Mouse (Mus musculus) heart, embryonic 10.5 days (tissue): ENCODE data around the gene Vmac. TPM values are rescaled to one million over a fixed set of nuclear protein-coding genes. Genes with fewer than 3 reads are reported as not detected.

Experiments used
- DNase-seq: peaks from one replicate; pipeline ENCODE4 v3.0.0-alpha.2; 2017; ENCODE audit warnings: low spot score
- H3K27ac ChIP-seq: fragments of 300-500 bp; sonication (generic); 2 replicates; pipeline ENCODE4 v1.5.1; 2016; ENCODE audit warnings: mild to moderate bottlenecking
- H3K27me3 ChIP-seq: fragments of 300-500 bp; sonication (generic); 2 replicates; pipeline ENCODE4 v1.6.1; 2016; ENCODE audit warnings: mild to moderate bottlenecking; ENCODE audit not compliant: poor library complexity, insufficient read depth, severe bottlenecking
- H3K36me3 ChIP-seq: fragments of 300-500 bp; sonication (generic); 2 replicates; pipeline ENCODE4 v1.6.1; 2016; ENCODE audit warnings: mild to moderate bottlenecking, moderate library complexity
- H3K4me1 ChIP-seq: fragments of 300-500 bp; sonication (generic); 2 replicates; pipeline ENCODE4 v1.6.1; 2016; ENCODE audit warnings: mild to moderate bottlenecking
- H3K4me3 ChIP-seq: fragments of 300-500 bp; sonication (generic); 2 replicates; pipeline ENCODE4 v1.5.1; 2016; ENCODE audit warnings: mild to moderate bottlenecking, moderate library complexity
- H3K9me3 ChIP-seq: fragments of 300-500 bp; sonication (generic); 2 replicates; pipeline ENCODE4 v1.6.1; 2016; ENCODE audit warnings: mild to moderate bottlenecking, moderate library complexity
- WGBS: fragments of 180-500 bp; shearing (Covaris S2); methylation state at CpG from one replicate; pipeline ENCODE4 v1.1.7; 2016; 5-methylcytosine and 5-hydroxymethylcytosine counted together
- polyA plus RNA-seq: library from polyadenylated mRNA; unstranded; fragments of >200 nt; fragmentation: Nextera tagmentation; extraction: Ambion mirVana; gene quantifications from 2 replicates; pipeline ENCODE4 v1.2.1, GENCODE M21; 2016

Gene Vmac
- polyA plus RNA-seq, 1 experiment from 2014 or later = 12.7 TPM

GRCm38 (mm10) chr17:56668384-56669144 is 49.3 kb downstream of the Vmac start:
- H3K4me3 ChIP-seq = peak overlapping the region; percentile 63
- H3K9me3 ChIP-seq = no peaks in the 10 kb centered on the region
- peaks cover 28% of the 10 kb centered on the region for H3K4me1 ChIP-seq
- peak; percentile 93 for DNase-seq
- peak overlapping the region; percentile 67 for H3K27ac ChIP-seq
- 4% methylated on average over 31 of the region's 31 CpGs for WGBS
- H3K27me3 ChIP-seq = peaks cover 17% of the 10 kb centered on the region
- no peaks in the 10 kb centered on the region for H3K36me3 ChIP-seq

- no peaks in the 10 kb centered on the region for H3K9me3 ChIP-seq
- no peak overlapping the region for H3K4me3 ChIP-seq
- no peaks in the 10 kb centered on the region for H3K36me3 ChIP-seq
- DNase-seq = no peak
- WGBS = 68% methylated on average over 3 of the region's 3 CpGs
- peaks cover 17% of the 10 kb centered on the region for H3K27me3 ChIP-seq
- H3K27ac ChIP-seq = no peak overlapping the region
- peaks cover 25% of the 10 kb centered on the region for H3K4me1 ChIP-seq
Observed at GRCm38 (mm10) chr17:56667591-56667990, 50.2 kb downstream of the Vmac start.

- Histone ChIP-seq H3K4me3 (no peak overlapping the region), H3K36me3 (no peaks in the 10 kb centered on the region), H3K9me3 (no peaks in the 10 kb centered on the region), H3K27ac (no peak overlapping the region), H3K4me1 (peaks cover 25% of the 10 kb centered on the region), H3K27me3 (peaks cover 17% of the 10 kb centered on the region)
- DNase-seq = no peak
- WGBS = 95% methylated on average over 4 of the region's 4 CpGs
Observed at GRCm38 (mm10) chr17:56666384-56666783, 51.4 kb downstream of the Vmac start.

- Histone ChIP-seq H3K36me3 (no peaks in the 10 kb centered on the region), H3K4me1 (peaks cover 34% of the 10 kb centered on the region), H3K27me3 (peaks cover 13% of the 10 kb centered on the region), H3K27ac (peak overlapping the region; percentile 69), H3K4me3 (peak overlapping the region; percentile 42), H3K9me3 (no peaks in the 10 kb centered on the region)
- WGBS = 5% methylated on average over 10 of the region's 10 CpGs
- DNase-seq = no peak
Observed at GRCm38 (mm10) chr17:56664333-56664732, 53.5 kb downstream of the Vmac start.

Other genes starting within 250 kb of the Vmac start
- 50.4 and 73.5 TPM in 2 replicates for gene Ptprs, start 241.5 kb downstream of the Vmac start, polyA plus RNA-seq
- gene Znrf4, start 205.6 kb downstream of the Vmac start, polyA plus RNA-seq = not detected in 2 replicates
- 0.33 and 0.50 TPM in 2 replicates for gene Gm20219, start 163.6 kb downstream of the Vmac start, polyA plus RNA-seq
- 61.3 and 81.0 TPM in 2 replicates for gene Safb2, start 133.4 kb downstream of the Vmac start, polyA plus RNA-seq
- 106 and 128 TPM in 2 replicates for gene Safb, start 133.2 kb downstream of the Vmac start, polyA plus RNA-seq
- 261 and 317 TPM in 2 replicates for gene 2410015M20Rik, start 108.3 kb downstream of the Vmac start, polyA plus RNA-seq
- 1,286 and 1,339 TPM in 2 replicates for gene Rpl36, start 104.6 kb downstream of the Vmac start, polyA plus RNA-seq
- 58.9 and 65.1 TPM in 2 replicates for gene Lonp1, start 91.1 kb downstream of the Vmac start, polyA plus RNA-seq
- 0.30 and 0.38 TPM in 2 replicates for gene Catsperd, start 89.9 kb downstream of the Vmac start, polyA plus RNA-seq
- 85.1 and 105 TPM in 2 replicates for gene Ranbp3, start 44.7 kb downstream of the Vmac start, polyA plus RNA-seq
- gene Ndufa11, start 255 bp downstream of the Vmac start, polyA plus RNA-seq = 518 and 632 TPM in 2 replicates
- 3.3 and 7.4 TPM in 2 replicates for gene Nrtn, start 39.5 kb upstream of the Vmac start, polyA plus RNA-seq
- gene Dus3l, start 46.7 kb upstream of the Vmac start, polyA plus RNA-seq = 39.6 and 41.4 TPM in 2 replicates
- gene Prr22, start 52.2 kb upstream of the Vmac start, polyA plus RNA-seq = 1.3 and 2.1 TPM in 2 replicates
- 4.0 and 4.8 TPM in 2 replicates for gene Rfx2, start 113.0 kb upstream of the Vmac start, polyA plus RNA-seq
- not detected in 2 replicates for gene Acsbg2, start 156.4 kb upstream of the Vmac start, polyA plus RNA-seq
- 0.33 and 0.40 TPM in 2 replicates for gene 1700061G19Rik, start 157.5 kb upstream of the Vmac start, polyA plus RNA-seq
- gene Mllt1, start 217.4 kb upstream of the Vmac start, polyA plus RNA-seq = 42.3 and 46.0 TPM in 2 replicates